ENCODE assay signal across 9 mouse cellular contexts in the genomic region with DNA sequence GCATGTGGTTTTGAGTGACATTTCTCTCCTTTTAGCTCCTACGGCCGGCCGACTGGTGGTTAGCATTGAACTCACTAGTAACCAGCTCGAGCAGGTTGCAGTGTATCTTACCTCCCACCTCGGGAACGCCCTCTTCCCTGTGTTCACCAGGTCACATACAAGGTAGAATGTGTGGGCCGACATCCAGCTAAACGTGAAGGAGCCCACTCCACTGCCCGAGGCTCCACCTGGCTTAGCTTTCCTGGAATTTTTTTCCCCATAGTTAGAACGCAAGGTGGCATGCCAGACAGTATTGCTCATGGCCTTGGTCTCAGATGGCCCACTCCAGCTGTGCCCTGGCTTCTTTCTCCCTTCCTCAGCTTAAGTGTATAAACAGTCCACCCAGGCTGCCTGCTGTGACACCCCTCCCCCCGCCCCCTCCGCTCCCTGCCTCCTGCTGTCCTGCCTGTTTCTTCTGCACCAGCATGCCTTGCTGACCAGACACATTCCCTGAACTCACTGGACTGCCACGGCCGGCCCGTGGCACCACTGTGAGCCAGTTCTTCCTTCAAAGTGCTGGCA. TPM values are rescaled to one million over a fixed set of nuclear protein-coding genes. Genes with fewer than 3 reads are reported as not detected.
A peak's percentile ranks its signal among the peaks of the same experiment; 100 is the strongest.
DNase-seq lines count a peak whose midpoint lies in the region; ATAC-seq and TF ChIP-seq lines count a peak whose summit lies in the region.
"Had no signal": no experiment of that assay in that cellular context is flagged by ENCODE, and none has a peak within 500 bp of the region (broad histone marks: within the 10 kb centered on the region; RNA-seq: fewer than 3 reads in every experiment).

No protein-coding gene starts in this region.

- no peak for DNase-seq in heart, embryonic 10.5 days (ENCODE audit: low spot score)
- peak; percentile 93 for DNase-seq in kidney, adult 2 months
- DNase-seq in urinary bladder, postnatal 4 days (ENCODE audit: low spot score in 2 of 2), result no peak
- DNase-seq in urinary bladder, postnatal 10 days (ENCODE audit: low spot score), result no peak
- no peak for DNase-seq in right cerebral cortex, adult 2 months (ENCODE audit: low spot score in 2 of 2)
- DNase-seq: thymus, postnatal 4 days had no signal

- no peak for TF ChIP-seq POLR2A in kidney, adult 2 months (IDR thresholded peaks at IDR 0.05; ENCODE audit: low read depth, low read length)

- no peaks in the 10 kb centered on the region for H3K9me3 ChIP-seq in heart, embryonic 15.5 days (replicated peaks)
- H3K9me3 ChIP-seq in heart, embryonic 10.5 days, result no peaks in the 10 kb centered on the region
- no peaks in the 10 kb centered on the region for H3K9me3 ChIP-seq in E14TG2a.4 (ENCODE audit: low read length)
- H3K9me3 ChIP-seq in lung, embryonic 15.5 days, result no peaks in the 10 kb centered on the region

- H3K4me1 ChIP-seq in heart, embryonic 15.5 days (replicated peaks), result peaks cover 9% of the 10 kb centered on the region
- peaks cover 15% of the 10 kb centered on the region for H3K4me1 ChIP-seq in heart, embryonic 10.5 days
- peaks cover 47% of the 10 kb centered on the region for H3K4me1 ChIP-seq in E14TG2a.4 (replicated peaks; ENCODE audit: low read depth, low read length)
- H3K4me1 ChIP-seq in kidney, adult 2 months (ENCODE audit: control insufficient read depth, insufficient read depth, low read length), result peaks cover 35% of the 10 kb centered on the region; the same call in 1 of the 2 replicates
- peaks cover 20% of the 10 kb centered on the region for H3K4me1 ChIP-seq in lung, embryonic 15.5 days

- H3K4me3 ChIP-seq in heart, embryonic 15.5 days, result no peak overlapping the region
- no peak overlapping the region for H3K4me3 ChIP-seq in heart, embryonic 10.5 days
- peak overlapping the region; percentile 20; the same call in 1 of the 2 replicates for H3K4me3 ChIP-seq in E14TG2a.4 (replicated peaks; ENCODE audit: low read length)
- no peak overlapping the region for H3K4me3 ChIP-seq in kidney, adult 2 months (ENCODE audit: insufficient read depth, low read depth, low read length)
- H3K4me3 ChIP-seq in lung, embryonic 15.5 days, result no peak overlapping the region

- no peaks in the 10 kb centered on the region for H3K36me3 ChIP-seq in heart, embryonic 15.5 days
- H3K36me3 ChIP-seq in heart, embryonic 10.5 days, result no peaks in the 10 kb centered on the region
- H3K36me3 ChIP-seq in E14TG2a.4 (ENCODE audit: insufficient read depth, low read length), result no peaks in the 10 kb centered on the region
- no peaks in the 10 kb centered on the region for H3K36me3 ChIP-seq in kidney, adult 2 months (ENCODE audit: control insufficient read depth, insufficient read depth, low read length)
- no peaks in the 10 kb centered on the region for H3K36me3 ChIP-seq in lung, embryonic 15.5 days

- no peaks in the 10 kb centered on the region for H3K27me3 ChIP-seq in heart, embryonic 15.5 days
- no peaks in the 10 kb centered on the region for H3K27me3 ChIP-seq in heart, embryonic 10.5 days (ENCODE audit: insufficient read depth, poor library complexity, severe bottlenecking)
- no peaks in the 10 kb centered on the region for H3K27me3 ChIP-seq in E14TG2a.4 (ENCODE audit: insufficient read depth, low read length)
- H3K27me3 ChIP-seq in kidney, adult 2 months (replicated peaks; ENCODE audit: control insufficient read depth, insufficient read depth, low read length), result no peaks in the 10 kb centered on the region
- H3K27me3 ChIP-seq in lung, embryonic 15.5 days, result no peaks in the 10 kb centered on the region

- ATAC-seq in heart, embryonic 15.5 days (replicated peaks; ENCODE audit: insufficient number of reproducible peaks, insufficient read depth, low FRiP score, low read depth), result 0 out of 2 replicates have a peak, but pooled peaks have one; percentile 47
- ATAC-seq in lung, embryonic 15.5 days (ENCODE audit: borderline replicate concordance, extremely low read depth, low FRiP score, low TSS enrichment), result peak; percentile 49; the same call in 1 of the 2 replicates

- 42% methylated on average over 15 of the region's 15 CpGs for WGBS in heart, embryonic 15.5 days
- WGBS in heart, embryonic 10.5 days, result 44% methylated on average over 15 of the region's 15 CpGs
- 24% methylated on average over 15 of the region's 15 CpGs for WGBS in kidney, adult 2 months
- WGBS in lung, embryonic 15.5 days, result 35% methylated on average over 15 of the region's 15 CpGs

- H3K27ac ChIP-seq in heart, embryonic 15.5 days, result no peak overlapping the region
- no peak overlapping the region for H3K27ac ChIP-seq in heart, embryonic 10.5 days
- peak overlapping the region; percentile 81 for H3K27ac ChIP-seq in kidney, adult 2 months (ENCODE audit: insufficient read depth, low read depth, low read length)
- no peak overlapping the region for H3K27ac ChIP-seq in lung, embryonic 15.5 days

- no peak for TF ChIP-seq CTCF in E14TG2a.4 (conservative IDR thresholded peaks at IDR 0.05; ENCODE audit: low read length)
- TF ChIP-seq CTCF in kidney, adult 2 months (conservative IDR thresholded peaks at IDR 0.05; ENCODE audit: insufficient read depth, insufficient read length, low read depth, low read length), result no peak

- H3K4me2 ChIP-seq in heart, embryonic 15.5 days, result no peak overlapping the region
- H3K4me2 ChIP-seq in lung, embryonic 15.5 days, result no peak overlapping the region

- H3K9ac ChIP-seq in heart, embryonic 15.5 days, result no peak overlapping the region
- no peak overlapping the region for H3K9ac ChIP-seq in lung, embryonic 15.5 days

RNA-seq across cellular contexts. Expression of gene Retreg1, which starts 33.7 kb away (rescaled TPM):
- 60.3 and 84.6 TPM in 2 replicates for polyA plus RNA-seq in heart, embryonic 15.5 days (2015; fragmentation: Nextera tagmentation; extraction: Ambion mirVana)
- polyA plus RNA-seq in heart, embryonic 10.5 days (2016; fragmentation: Nextera tagmentation; extraction: Ambion mirVana), result 20.2 and 38.4 TPM in 2 replicates
- polyA plus RNA-seq in kidney, adult 2 months (2012; rRNA removed), result 32.1 and 36.0 TPM in 2 replicates
- polyA plus RNA-seq in lung, embryonic 15.5 days (2015; fragmentation: Nextera tagmentation; extraction: Ambion mirVana), result 8.0 TPM in 2 replicates
